Mouse (Mus musculus): ENCODE results near the gene Gm12216. TPM values are rescaled to one million over a fixed set of nuclear protein-coding genes. Genes with fewer than 3 reads are reported as not detected.
"Not testable (repeated sequence)": the region's sequence is repeated elsewhere in the genome, so short reads cannot be mapped to it uniquely, and the experiment has no call there.

Gene Gm12216
- polyA plus RNA-seq, 1 experiment from 2014 or later = 1.7 TPM

DNA sequence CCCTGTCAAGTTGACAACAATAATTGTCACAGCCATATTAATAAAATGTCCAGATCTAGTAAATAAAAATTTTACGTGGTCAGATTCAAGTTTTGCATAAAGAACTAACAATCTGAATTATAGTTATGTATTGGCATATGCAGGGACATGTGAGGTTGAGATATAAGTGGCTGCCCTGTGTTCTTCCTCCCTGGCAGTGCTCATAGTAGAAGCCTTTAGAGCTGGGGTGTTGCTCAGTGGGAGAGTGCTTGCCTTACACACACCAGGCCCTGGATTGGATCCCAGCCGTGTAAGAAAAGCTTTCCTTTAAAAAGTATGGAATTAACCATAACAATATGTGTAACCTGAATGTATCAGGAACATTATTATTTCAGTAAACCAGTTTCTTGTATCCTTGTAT, 34.4 kb upstream of the Gm12216 start:
- Histone ChIP-seq H3K27ac (ENCODE audit: low read length) (peak overlapping the region; percentile 60; the same call in 1 of the 2 replicates), H3K4me2 (ENCODE audit: low read depth, low read length) (no peak overlapping the region), H3K4me1 (ENCODE audit: control insufficient read depth, insufficient read depth, low read length) (peaks cover 16% of the 10 kb centered on the region), H3K27me3 (replicated peaks; ENCODE audit: control insufficient read depth, insufficient read depth, low read length) (no peaks in the 10 kb centered on the region), H3K36me3 (ENCODE audit: control insufficient read depth, insufficient read depth, low read length) (no peaks in the 10 kb centered on the region), H3K9me3 (ENCODE audit: control insufficient read depth, low read length) (no peaks in the 10 kb centered on the region), H3K9ac (ENCODE audit: low read depth, low read length) (no peak overlapping the region), H3K4me3 (ENCODE audit: low read length) (no peak overlapping the region)
- 74% methylated on average over 2 of the region's 2 CpGs for WGBS
- ATAC-seq = no peak

DNA sequence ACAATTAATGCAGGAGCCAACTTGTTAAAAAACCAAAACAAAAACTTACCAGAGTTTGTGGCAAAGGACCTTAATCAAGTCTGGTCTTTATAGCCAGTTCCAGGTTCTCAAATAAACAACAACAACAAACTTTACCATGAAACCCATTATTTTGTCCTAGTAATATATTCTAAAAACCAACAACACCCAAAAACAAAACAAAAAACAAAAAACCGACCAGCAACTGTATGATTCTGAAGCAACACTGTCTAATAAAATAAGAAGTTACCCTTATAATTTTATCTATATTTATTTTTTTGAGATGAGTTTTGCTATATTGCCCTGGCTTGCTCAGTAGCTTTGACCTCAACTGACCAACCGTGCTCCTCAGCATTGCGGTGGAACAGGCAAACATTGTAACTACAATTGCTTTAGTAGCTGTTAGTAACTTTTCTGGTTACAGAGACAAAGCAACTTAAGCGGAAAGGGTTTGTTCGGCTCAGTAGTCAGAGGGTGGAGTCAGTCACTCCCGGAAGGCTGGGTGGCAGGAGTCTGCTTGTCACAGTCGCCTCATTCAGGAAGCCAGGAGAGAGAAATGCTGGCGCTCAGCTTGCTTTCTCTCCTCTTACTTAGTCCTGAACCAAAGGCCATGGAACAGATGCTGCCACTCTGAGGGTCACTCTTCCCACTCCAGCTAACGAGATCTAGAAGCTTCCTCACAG, 33.8 kb upstream of the Gm12216 start:
- Histone ChIP-seq H3K36me3 (ENCODE audit: control insufficient read depth, insufficient read depth, low read length) (no peaks in the 10 kb centered on the region), H3K4me3 (ENCODE audit: low read length) (no peak overlapping the region), H3K27me3 (replicated peaks; ENCODE audit: control insufficient read depth, insufficient read depth, low read length) (no peaks in the 10 kb centered on the region), H3K4me1 (ENCODE audit: control insufficient read depth, insufficient read depth, low read length) (peaks cover 16% of the 10 kb centered on the region), H3K27ac (ENCODE audit: low read length) (peak overlapping the region; percentile 60; the same call in 1 of the 2 replicates), H3K9ac (ENCODE audit: low read depth, low read length) (no peak overlapping the region), H3K9me3 (ENCODE audit: control insufficient read depth, low read length) (no peaks in the 10 kb centered on the region), H3K4me2 (ENCODE audit: low read depth, low read length) (no peak overlapping the region)
- 50% methylated on average over 9 of the region's 9 CpGs for WGBS
- no peak for ATAC-seq

DNA sequence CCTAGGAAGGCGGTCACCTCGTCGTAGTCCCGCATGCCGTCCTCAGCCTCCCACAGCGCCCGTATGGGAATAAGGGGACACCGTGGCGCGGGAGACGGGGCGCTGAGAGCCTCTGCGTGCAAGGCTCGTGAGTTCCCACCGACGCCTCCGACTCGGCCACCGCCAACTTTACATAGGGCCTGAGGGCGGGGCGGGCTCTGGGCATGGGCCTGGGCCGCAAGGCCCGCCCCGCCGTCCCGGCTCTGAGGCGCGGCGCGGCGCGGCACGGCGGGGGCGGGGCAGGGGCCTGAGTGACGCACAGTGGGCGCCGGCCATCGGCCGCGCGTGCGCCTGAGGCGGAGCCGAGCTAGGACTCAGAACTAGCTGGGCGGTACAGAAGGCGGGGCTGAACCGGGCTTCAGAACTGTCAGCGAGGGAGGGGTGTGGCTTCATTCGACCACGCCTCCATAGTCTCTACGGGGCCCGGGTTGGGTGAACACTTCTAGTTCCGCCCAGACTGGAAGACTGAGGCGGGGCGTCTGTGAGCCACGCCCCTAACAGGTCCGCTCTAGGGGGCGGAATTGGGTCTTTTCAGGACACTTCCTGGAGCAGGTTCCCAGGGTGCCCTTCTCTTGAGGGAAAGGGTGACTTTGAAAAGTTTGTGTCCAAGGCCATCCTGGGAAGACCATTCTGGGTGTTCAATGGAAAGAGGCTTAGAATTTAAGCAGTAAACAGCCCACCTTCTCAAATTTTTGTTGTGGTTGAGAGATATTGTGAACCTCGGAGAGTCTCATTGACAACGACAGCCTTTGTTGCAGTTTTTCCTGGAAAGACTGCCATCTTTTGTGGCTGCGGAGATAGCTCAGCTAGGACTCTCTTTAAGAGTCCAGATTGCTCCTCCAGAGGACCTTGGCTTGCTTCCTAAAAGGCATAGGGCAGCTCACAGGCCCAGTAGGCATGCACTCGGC, 32.7 kb upstream of the Gm12216 start, which contains the start of gene Slc22a5:
Gene Slc22a5, minus strand, starts transcription at position 156 of the 947 bp plus-strand sequence.
- peak; percentile 99 for ATAC-seq
- Histone ChIP-seq H3K4me1 (ENCODE audit: control insufficient read depth, insufficient read depth, low read length) (peaks cover 16% of the 10 kb centered on the region), H3K9me3 (ENCODE audit: control insufficient read depth, low read length) (no peaks in the 10 kb centered on the region), H3K27me3 (replicated peaks; ENCODE audit: control insufficient read depth, insufficient read depth, low read length) (no peaks in the 10 kb centered on the region), H3K36me3 (ENCODE audit: control insufficient read depth, insufficient read depth, low read length) (no peaks in the 10 kb centered on the region), H3K4me3 (ENCODE audit: low read length) (peak within 1 kb of the TSS; percentile 69), H3K27ac (ENCODE audit: low read length) (peak within 1 kb of the TSS; percentile 79), H3K4me2 (ENCODE audit: low read depth, low read length) (peak within 1 kb of the TSS; percentile 88), H3K9ac (ENCODE audit: low read depth, low read length) (peak within 1 kb of the TSS; percentile 78)
- WGBS = 5% methylated on average over 57 of the region's 63 CpGs

DNA sequence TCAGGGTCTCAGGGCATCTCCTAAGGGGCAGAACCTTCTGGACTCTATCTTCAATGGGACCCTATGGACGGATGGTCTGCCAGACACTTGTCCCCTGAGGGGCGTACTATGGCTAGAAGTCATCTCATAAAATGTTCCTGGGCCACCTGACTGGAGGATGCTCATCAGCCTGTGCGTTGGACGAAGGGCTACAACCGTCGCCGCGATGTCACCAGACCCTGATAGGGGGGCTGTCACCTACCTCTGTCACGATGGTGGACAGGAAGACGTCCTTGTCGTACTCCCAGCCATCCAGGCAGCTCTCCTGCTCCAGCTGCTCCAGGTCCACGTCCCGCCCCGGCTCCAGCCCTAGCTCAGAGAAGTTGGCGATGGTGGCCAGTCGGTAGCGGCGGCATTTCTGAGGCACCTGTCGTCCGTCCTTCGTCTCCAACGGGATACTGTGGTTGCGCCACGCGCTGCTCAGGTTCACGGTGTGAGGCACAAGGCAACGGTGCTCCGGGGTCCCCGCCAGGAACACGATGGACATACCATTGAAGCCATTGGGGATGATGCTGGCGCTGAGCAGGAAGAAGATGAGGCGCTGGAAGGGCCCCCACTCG, 31.9 kb upstream of the Gm12216 start:
- Histone ChIP-seq H3K27me3 (replicated peaks; ENCODE audit: control insufficient read depth, insufficient read depth, low read length) (no peaks in the 10 kb centered on the region), H3K4me1 (ENCODE audit: control insufficient read depth, insufficient read depth, low read length) (peaks cover 16% of the 10 kb centered on the region), H3K9ac (ENCODE audit: low read depth, low read length) (peak overlapping the region; percentile 78), H3K4me2 (ENCODE audit: low read depth, low read length) (peak overlapping the region; percentile 88), H3K9me3 (ENCODE audit: control insufficient read depth, low read length) (no peaks in the 10 kb centered on the region), H3K36me3 (ENCODE audit: control insufficient read depth, insufficient read depth, low read length) (no peaks in the 10 kb centered on the region), H3K4me3 (ENCODE audit: low read length) (peak overlapping the region; percentile 69), H3K27ac (ENCODE audit: low read length) (peak overlapping the region; percentile 79)
- no peak for ATAC-seq
- WGBS = 5% methylated on average over 33 of the region's 33 CpGs

DNA sequence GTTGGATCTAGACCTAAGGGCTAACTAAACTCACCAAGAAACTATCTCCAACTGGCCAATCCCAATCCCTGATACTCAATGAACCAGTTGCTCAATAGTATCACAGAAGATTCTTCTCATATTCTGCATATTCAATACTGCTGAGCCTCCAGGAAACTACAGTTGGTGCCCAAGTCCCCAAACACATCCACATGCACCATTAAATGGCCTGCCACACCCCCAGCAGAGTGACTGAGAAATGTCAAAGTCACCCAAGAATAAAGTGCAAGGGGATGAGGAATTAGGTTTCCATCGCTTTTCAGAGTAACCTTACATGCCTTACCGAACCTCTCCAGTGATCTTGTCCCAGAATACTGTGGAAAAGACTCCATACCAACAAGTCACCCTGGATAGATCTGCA, 31.2 kb upstream of the Gm12216 start:
- Histone ChIP-seq H3K4me2 (ENCODE audit: low read depth, low read length) (peak overlapping the region; percentile 88), H3K9me3 (ENCODE audit: control insufficient read depth, low read length) (no peaks in the 10 kb centered on the region), H3K36me3 (ENCODE audit: control insufficient read depth, insufficient read depth, low read length) (no peaks in the 10 kb centered on the region), H3K4me1 (ENCODE audit: control insufficient read depth, insufficient read depth, low read length) (peaks cover 16% of the 10 kb centered on the region), H3K9ac (ENCODE audit: low read depth, low read length) (no peak overlapping the region), H3K27ac (ENCODE audit: low read length) (no peak overlapping the region), H3K27me3 (replicated peaks; ENCODE audit: control insufficient read depth, insufficient read depth, low read length) (no peaks in the 10 kb centered on the region), H3K4me3 (ENCODE audit: low read length) (peak overlapping the region; percentile 69; the same call in 1 of the 2 replicates)
- 90% methylated on average over 2 of the region's 2 CpGs for WGBS
- ATAC-seq = no peak

DNA sequence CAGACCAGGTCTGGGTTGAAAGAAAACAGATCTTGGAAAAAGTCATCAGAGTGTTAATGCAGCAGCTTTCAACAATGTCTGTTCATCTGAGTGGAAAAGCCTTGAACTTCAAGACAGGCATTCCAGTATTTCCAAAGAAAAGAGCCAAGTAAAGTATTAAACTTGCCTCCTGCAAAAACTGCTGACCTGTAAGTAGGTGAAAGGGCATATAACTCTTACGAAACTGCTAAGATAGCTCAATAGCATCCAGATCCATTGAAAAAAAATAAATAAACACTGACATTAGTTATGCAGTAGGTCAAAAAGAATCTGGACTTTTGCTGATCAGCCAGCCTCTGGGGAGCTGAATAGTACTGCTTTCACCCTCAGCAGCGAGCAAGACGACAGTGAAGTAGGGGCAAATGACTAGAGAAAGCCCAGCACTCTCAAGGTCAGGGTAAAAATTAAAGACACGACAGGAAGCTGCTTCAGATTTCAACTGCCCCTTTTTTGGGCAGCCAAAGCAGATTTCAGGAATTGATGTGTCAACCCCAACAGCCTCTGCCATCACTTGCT, 30.1 kb upstream of the Gm12216 start:
- ATAC-seq = no peak
- Histone ChIP-seq H3K9me3 (ENCODE audit: control insufficient read depth, low read length) (no peaks in the 10 kb centered on the region), H3K9ac (ENCODE audit: low read depth, low read length) (no peak overlapping the region), H3K4me3 (ENCODE audit: low read length) (no peak overlapping the region), H3K4me2 (ENCODE audit: low read depth, low read length) (no peak overlapping the region), H3K27me3 (replicated peaks; ENCODE audit: control insufficient read depth, insufficient read depth, low read length) (no peaks in the 10 kb centered on the region), H3K4me1 (ENCODE audit: control insufficient read depth, insufficient read depth, low read length) (peaks cover 16% of the 10 kb centered on the region), H3K36me3 (ENCODE audit: control insufficient read depth, insufficient read depth, low read length) (no peaks in the 10 kb centered on the region), H3K27ac (ENCODE audit: low read length) (0 out of 2 replicates have a peak overlapping the region, but pooled peaks have one; percentile 6)
- WGBS = 30% methylated on average over 4 of the region's 4 CpGs

DNA sequence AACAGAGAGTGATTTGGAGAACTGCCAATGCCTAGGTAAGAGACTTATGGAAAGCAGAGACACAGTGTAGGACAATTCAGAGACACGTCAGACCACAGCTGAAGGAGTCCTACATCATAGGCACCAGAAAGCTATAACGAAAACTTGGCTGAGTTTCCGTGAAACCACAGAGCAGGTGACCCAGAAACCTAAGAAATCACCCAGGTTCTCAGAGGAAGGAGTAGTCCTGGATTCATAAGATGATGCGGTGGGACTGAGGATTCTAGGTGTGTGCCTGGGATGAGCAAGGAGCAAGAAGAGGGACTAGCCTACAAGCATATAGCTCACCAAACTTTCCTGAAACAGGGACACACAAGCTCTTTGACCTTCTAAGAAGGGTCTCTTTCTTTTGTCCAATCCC, 29.2 kb upstream of the Gm12216 start:
- no peak overlapping the region for H3K4me2 ChIP-seq (ENCODE audit: low read depth, low read length)
- H3K9ac ChIP-seq (ENCODE audit: low read depth, low read length) = no peak overlapping the region

DNA sequence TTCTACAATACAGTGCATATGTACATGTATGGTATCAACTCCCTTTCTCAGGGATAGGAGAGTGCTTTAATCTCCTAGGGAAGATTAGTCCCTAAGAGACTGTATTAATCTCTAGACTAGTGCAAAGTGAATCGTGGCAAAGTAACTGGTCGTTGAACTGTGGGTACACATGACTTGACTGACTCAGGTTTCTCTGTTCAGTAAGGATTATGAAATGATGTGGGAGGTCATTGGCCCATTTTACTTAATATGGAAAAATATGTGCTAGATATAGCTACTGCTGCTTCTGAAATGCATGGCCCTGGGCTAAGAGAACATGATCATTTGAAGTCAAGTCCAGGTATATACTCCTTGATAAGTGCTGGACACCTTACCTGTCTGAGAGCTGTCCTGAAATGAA, 24.2 kb upstream of the Gm12216 start:
- Histone ChIP-seq H3K36me3 (ENCODE audit: control insufficient read depth, insufficient read depth, low read length) (no peaks in the 10 kb centered on the region), H3K27me3 (replicated peaks; ENCODE audit: control insufficient read depth, insufficient read depth, low read length) (no peaks in the 10 kb centered on the region), H3K9me3 (ENCODE audit: control insufficient read depth, low read length) (no peaks in the 10 kb centered on the region), H3K4me2 (ENCODE audit: low read depth, low read length) (no peak overlapping the region), H3K27ac (ENCODE audit: low read length) (no peak overlapping the region), H3K9ac (ENCODE audit: low read depth, low read length) (no peak overlapping the region), H3K4me1 (ENCODE audit: control insufficient read depth, insufficient read depth, low read length) (no peaks in the 10 kb centered on the region), H3K4me3 (ENCODE audit: low read length) (no peak overlapping the region)
- ATAC-seq = no peak
- WGBS = 91% methylated on average over 2 of the region's 2 CpGs

More for the DNA sequence above, 29.2 kb upstream of the Gm12216 start:
- Histone ChIP-seq H3K27me3 (replicated peaks; ENCODE audit: control insufficient read depth, insufficient read depth, low read length) (no peaks in the 10 kb centered on the region), H3K36me3 (ENCODE audit: control insufficient read depth, insufficient read depth, low read length) (no peaks in the 10 kb centered on the region), H3K9me3 (ENCODE audit: control insufficient read depth, low read length) (no peaks in the 10 kb centered on the region), H3K4me1 (ENCODE audit: control insufficient read depth, insufficient read depth, low read length) (peaks cover 16% of the 10 kb centered on the region), H3K4me3 (ENCODE audit: low read length) (no peak overlapping the region), H3K27ac (ENCODE audit: low read length) (no peak overlapping the region)
- WGBS = 84% methylated on average over 4 of the region's 4 CpGs
- ATAC-seq = no peak

DNA sequence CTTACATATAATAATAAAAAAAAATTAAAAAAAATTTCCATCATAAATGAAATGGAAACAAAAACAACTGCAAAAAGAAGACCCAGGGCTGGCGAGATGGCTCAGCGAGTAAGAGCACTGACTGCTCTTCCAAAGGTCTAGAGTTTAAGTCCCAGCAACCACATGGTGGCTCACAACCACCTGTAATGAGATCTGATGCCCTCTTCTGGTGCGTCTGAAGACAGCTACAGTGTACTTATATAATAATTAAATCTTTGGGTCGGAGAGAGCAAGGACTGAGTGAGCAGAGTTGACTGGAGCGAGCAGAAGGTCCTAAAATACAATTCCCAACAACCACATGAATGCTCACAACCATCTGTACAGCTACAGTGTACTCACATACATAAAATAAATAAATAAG, 19.0 kb upstream of the Gm12216 start:
- WGBS = 90% methylated on average over 5 of the region's 5 CpGs

More for the DNA sequence above, 19.0 kb upstream of the Gm12216 start:
- not testable (repeated sequence) for H3K4me1 ChIP-seq (ENCODE audit: control insufficient read depth, insufficient read depth, low read length); H3K4me2 ChIP-seq (ENCODE audit: low read depth, low read length); H3K9ac ChIP-seq (ENCODE audit: low read depth, low read length); H3K4me3 ChIP-seq (ENCODE audit: low read length); H3K27me3 ChIP-seq (replicated peaks; ENCODE audit: control insufficient read depth, insufficient read depth, low read length); H3K27ac ChIP-seq (ENCODE audit: low read length); H3K36me3 ChIP-seq (ENCODE audit: control insufficient read depth, insufficient read depth, low read length); H3K9me3 ChIP-seq (ENCODE audit: control insufficient read depth, low read length); ATAC-seq
